In genomic region chr2:173716966-173717365, GRCm38 (mm10) we compare ENCODE assay signal across 32 mouse cellular contexts. TPM values are rescaled to one million over a fixed set of nuclear protein-coding genes. Genes with fewer than 3 reads are reported as not detected.
DNase-seq lines count a peak whose midpoint lies in the region; TF ChIP-seq lines count a peak whose summit lies in the region.
"Had no signal": no experiment of that assay in that cellular context is flagged by ENCODE, and none has a peak within 500 bp of the region (broad histone marks: within the 10 kb centered on the region; RNA-seq: fewer than 3 reads in every experiment).

No protein-coding gene starts in this region.

- no peaks in the 10 kb centered on the region for H3K4me1 ChIP-seq in cerebellum, adult 2 months (ENCODE audit: control insufficient read depth, insufficient read depth, low read length)
- H3K4me1 ChIP-seq: embryonic facial prominence, embryonic 12.5 days; embryonic facial prominence, embryonic 15.5 days; heart, embryonic 13.5 days had no signal

- no peaks in the 10 kb centered on the region for H3K27me3 ChIP-seq in cerebellum, adult 2 months (ENCODE audit: control insufficient read depth, insufficient read depth, low read length)
- H3K27me3 ChIP-seq: embryonic facial prominence, embryonic 12.5 days; embryonic facial prominence, embryonic 15.5 days; forebrain, embryonic 15.5 days; heart, embryonic 13.5 days had no signal

- H3K4me3 ChIP-seq in cerebellum, adult 2 months (replicated peaks; ENCODE audit: insufficient read depth, low read depth, low read length), result no peak overlapping the region
- H3K4me3 ChIP-seq: embryonic facial prominence, embryonic 12.5 days; embryonic facial prominence, embryonic 15.5 days; forebrain, embryonic 15.5 days; heart, adult 2 months; heart, embryonic 10.5 days; heart, embryonic 13.5 days had no signal

- DNase-seq in cerebellum, postnatal 10 days, result peak; percentile 32 to 53
- no peak for DNase-seq in cerebellum, adult 2 months
- DNase-seq in layer of hippocampus, postnatal 10 days (ENCODE audit: low spot score in 2 of 2), result peak; percentile 41 to 46
- DNase-seq in layer of hippocampus, postnatal 36 days, result no peak
- peak; percentile 65 to 69 for DNase-seq in right cerebral cortex, postnatal 10 days (ENCODE audit: low spot score in 2 of 2)
- no peak for DNase-seq in right cerebral cortex, adult 2 months (ENCODE audit: low spot score in 2 of 2)
- DNase-seq: adrenal gland, adult 8-10 months; adrenal gland, postnatal 25 days; cerebellum, adult 11-12 months; cerebellum, adult 9-10 months; cerebellum, postnatal 25 days; gastrocnemius, postnatal 10 days; gastrocnemius, postnatal 36 days; heart, adult 2 months; heart, postnatal 14 days; heart, postnatal 4 days had no signal

- H3K27ac ChIP-seq in cerebellum, adult 2 months (ENCODE audit: insufficient read depth, low read length), result no peak overlapping the region
- H3K27ac ChIP-seq: embryonic facial prominence, embryonic 12.5 days; embryonic facial prominence, embryonic 15.5 days; forebrain, embryonic 15.5 days; heart, adult 2 months; heart, embryonic 10.5 days; heart, embryonic 13.5 days; hindbrain, embryonic 14.5 days; hindbrain, postnatal 0 days had no signal

- no peak for TF ChIP-seq CTCF in cerebellum, adult 2 months (IDR thresholded peaks at IDR 0.05; ENCODE audit: borderline replicate concordance, insufficient read depth, low read depth, low read length)

- WGBS in cerebellum, adult 2 months, result 35% methylated on average over 5 of the region's 5 CpGs

- no peak for TF ChIP-seq POLR2A in cerebellum, adult 2 months (IDR thresholded peaks at IDR 0.05; ENCODE audit: borderline replicate concordance, insufficient read depth, low read length)

RNA-seq across cellular contexts. Expression of gene 1700010B08Rik, which starts 2.2 kb away (rescaled TPM):
- not detected in 2 replicates for polyA plus RNA-seq in cerebellum, adult 2 months (2012; rRNA removed)
- total RNA-seq in layer of hippocampus, postnatal 10 days (2021), result not detected
- not detected for total RNA-seq in layer of hippocampus, postnatal 36 days (2021)
- total RNA-seq: adrenal gland, postnatal 25 days; common myeloid progenitor, adult 5-6 weeks; ES-E14; gastrocnemius, adult 18-20 months; gastrocnemius, postnatal 10 days; gastrocnemius, postnatal 36 days; granulocyte monocyte progenitor cell, adult 5-6 weeks; heart, adult 2 months; heart, postnatal 14 days; heart, postnatal 4 days; hindbrain, postnatal 0 days had no signal
- polyA plus RNA-seq: activated CD4-positive, CD25-positive, alpha-beta regulatory T cell, adult 4 months; brain, embryonic 14.5 days; embryonic facial prominence, embryonic 12.5 days; embryonic facial prominence, embryonic 15.5 days; forebrain, embryonic 11.5 days; forebrain, embryonic 15.5 days; heart, embryonic 10.5 days; heart, embryonic 13.5 days; heart, embryonic 16.5 days; hindbrain, embryonic 11.5 days; hindbrain, embryonic 14.5 days; hindbrain, postnatal 0 days had no signal

RNA-seq across cellular contexts. Expression of gene Vapb, which starts 20.3 kb away (rescaled TPM):
- 58.5 and 70.6 TPM in 2 replicates for polyA plus RNA-seq in cerebellum, adult 2 months (2012; rRNA removed)
- 100 to 1,000 TPM in 1 of 2 experiments, 10 to 100 TPM in 1; 96.4 to 101 TPM for total RNA-seq in layer of hippocampus, postnatal 10 days (2021)
- total RNA-seq in layer of hippocampus, postnatal 36 days (2021), result 100 to 1,000 TPM; 114 to 126 TPM

RNA-seq across cellular contexts. Expression of gene Rab22a, which starts 57.4 kb away (rescaled TPM):
- 20.1 and 21.6 TPM in 2 replicates for polyA plus RNA-seq in cerebellum, adult 2 months (2012; rRNA removed)
- total RNA-seq in layer of hippocampus, postnatal 10 days (2021), result 10 to 100 TPM; 22.3 to 24.4 TPM
- 10 to 100 TPM; 27.1 to 27.8 TPM for total RNA-seq in layer of hippocampus, postnatal 36 days (2021)

Comparison
In these comparisons a context has a peak if more than half of its experiments do, and no peak if none do; other contexts are left out.
1. DNase-seq: peak in cerebellum, postnatal 10 days (2 of 2), layer of hippocampus, postnatal 10 days (2 of 2) and right cerebral cortex, postnatal 10 days (2 of 2); none in cerebellum, adult 2 months (0 of 2), layer of hippocampus, postnatal 36 days (0 of 2) and right cerebral cortex, adult 2 months (0 of 2).